Mouse (Mus musculus) limb, embryonic 14.5 days (tissue): ENCODE data around the gene Robo2. TPM values are rescaled to one million over a fixed set of nuclear protein-coding genes. Genes with fewer than 3 reads are reported as not detected.

Experiments used
- ATAC-seq: fragments of 200-750 bp; cut with Nextera tagmentation; 2 replicates; pipeline ENCODE4 v1.8.0; 2017; ENCODE audit warnings: low read depth, moderate number of reproducible peaks, moderate TSS enrichment; ENCODE audit not compliant: low FRiP score
- DNase-seq: peaks from one replicate; pipeline ENCODE4 v3.0.0-alpha.2; 2015; ENCODE audit warnings: low spot score
- H3K27ac ChIP-seq: fragments of 300-500 bp; sonication (generic); replicated peaks from 2 replicates; pipeline ENCODE4 v1.5.1; 2014; ENCODE audit warnings: low read depth, mild to moderate bottlenecking, low read length, moderate library complexity, mixed read lengths
- H3K27me3 ChIP-seq: fragments of 300-500 bp; sonication (generic); 2 replicates; pipeline ENCODE4 v1.6.1; 2014; ENCODE audit warnings: low read length, mixed read lengths; ENCODE audit not compliant: control insufficient read depth, insufficient read depth
- H3K36me3 ChIP-seq: fragments of 300-500 bp; sonication (generic); 2 replicates; pipeline ENCODE4 v1.6.1; 2014; ENCODE audit warnings: mild to moderate bottlenecking, low read length, moderate library complexity, mixed read lengths; ENCODE audit not compliant: control insufficient read depth, insufficient read depth
- H3K4me1 ChIP-seq: fragments of 300-500 bp; sonication (generic); 2 replicates; pipeline ENCODE4 v1.6.1; 2014; ENCODE audit warnings: antibody characterized with exemption, low read length, mixed read lengths; ENCODE audit not compliant: control insufficient read depth, insufficient read depth
- H3K4me2 ChIP-seq: fragments of 300-500 bp; sonication (generic); replicated peaks from 2 replicates; pipeline ENCODE4 v1.6.1; 2014; ENCODE audit warnings: low read depth, mild to moderate bottlenecking, low read length, moderate library complexity; ENCODE audit not compliant: severe bottlenecking
- H3K4me3 ChIP-seq: fragments of 300-500 bp; sonication (generic); replicated peaks from 2 replicates; pipeline ENCODE4 v1.5.1; 2014; ENCODE audit warnings: low read length
- H3K9ac ChIP-seq: fragments of 300-500 bp; sonication (generic); 2 replicates; pipeline ENCODE4 v1.6.1; 2014; ENCODE audit warnings: mild to moderate bottlenecking, low read depth, low read length, moderate library complexity; ENCODE audit not compliant: severe bottlenecking
- H3K9me3 ChIP-seq: fragments of 300-500 bp; sonication (generic); 2 replicates; pipeline ENCODE4 v1.6.1; 2016; ENCODE audit warnings: low read length; ENCODE audit not compliant: control insufficient read depth
- POLR2A ChIP-seq: fragments of 200-500 bp; IDR thresholded peaks from 2 replicates; pipeline ENCODE4 v1.8.0; 2012; ENCODE audit warnings: inconsistent platforms, mild to moderate bottlenecking, moderate library complexity, borderline replicate concordance; ENCODE audit not compliant: insufficient read depth, insufficient read length; ENCODE audit errors: extremely low read depth
- WGBS: fragments of 180-500 bp; shearing (Covaris S2); extraction: QIAGEN DNeasy Blood & Tissue Kit; methylation state at CpG from one replicate; pipeline ENCODE4 v1.1.7; 2014; 5-methylcytosine and 5-hydroxymethylcytosine counted together
- polyA plus RNA-seq, 2 experiments: library from polyadenylated mRNA; depleted of rRNA in 1 of 2; stranded (reverse) in 1 of 2; unstranded in 1 of 2; fragments of >200 nt; fragmentation: Nextera tagmentation in 1 of 2; extraction: Ambion mirVana in 1 of 2; gene quantifications; 2 replicates each; pipeline versions ENCODE4 v1.2.1 to v1.2.3; 2012 to 2014

Gene Robo2
- polyA plus RNA-seq, 2 experiments: 52.6 to 68.8 TPM

DNA sequence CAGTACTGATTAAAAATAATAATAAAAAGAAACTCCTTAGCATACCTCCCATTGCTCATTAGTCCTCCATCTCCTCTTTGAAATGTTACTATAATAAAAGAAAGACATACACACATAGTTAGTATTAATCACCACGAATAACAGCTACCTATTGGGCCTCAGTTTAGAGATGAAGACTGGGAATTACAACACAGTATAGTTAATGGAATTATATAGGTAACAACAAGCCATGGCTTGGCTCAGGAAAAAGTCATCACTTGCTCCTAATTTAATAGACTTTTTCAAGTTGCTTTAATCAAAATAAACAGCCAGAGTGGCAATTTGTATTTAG, 471.4 kb downstream of the Robo2 start:
- Histone ChIP-seq H3K9me3 (no peaks in the 10 kb centered on the region), H3K36me3 (no peaks in the 10 kb centered on the region), H3K27ac (no peak overlapping the region), H3K4me1 (no peaks in the 10 kb centered on the region), H3K4me3 (no peak overlapping the region), H3K9ac (no peak overlapping the region), H3K4me2 (no peak overlapping the region), H3K27me3 (no peaks in the 10 kb centered on the region)
- no peak for DNase-seq
- ATAC-seq: no peak
- WGBS: 55% methylated on average over 1 of the region's 1 CpGs
- no peak for TF ChIP-seq POLR2A

- H3K27me3 ChIP-seq: no peaks in the 10 kb centered on the region
- H3K4me3 ChIP-seq: no peak overlapping the region
- no peak overlapping the region for H3K4me2 ChIP-seq
- H3K9ac ChIP-seq: no peak overlapping the region
- DNase-seq (no peak), ATAC-seq (no peak)
- no peak for TF ChIP-seq POLR2A
- 62% methylated on average over 5 of the region's 5 CpGs for WGBS
- H3K4me1 ChIP-seq: no peaks in the 10 kb centered on the region
- H3K36me3 ChIP-seq: no peaks in the 10 kb centered on the region
- no peaks in the 10 kb centered on the region for H3K9me3 ChIP-seq
- no peak overlapping the region for H3K27ac ChIP-seq
These were observed 472.0 kb downstream of the Robo2 start for GRCm38 (mm10) chr16:73939423-73940210.

GRCm38 (mm10) chr16:73930323-73930722, 481.3 kb downstream of the Robo2 start:
- no peak for ATAC-seq
- H3K9ac ChIP-seq: no peak overlapping the region
- H3K4me3 ChIP-seq: no peak overlapping the region
- no peaks in the 10 kb centered on the region for H3K4me1 ChIP-seq
- no peaks in the 10 kb centered on the region for H3K27me3 ChIP-seq
- WGBS: 91% methylated on average over 4 of the region's 4 CpGs
- no peak for DNase-seq
- no peaks in the 10 kb centered on the region for H3K9me3 ChIP-seq
- H3K36me3 ChIP-seq: peaks cover 9% of the 10 kb centered on the region; the same call in 1 of the 2 replicates
- no peak overlapping the region for H3K4me2 ChIP-seq
- H3K27ac ChIP-seq: no peak overlapping the region
- TF ChIP-seq POLR2A: no peak

GRCm38 (mm10) chr16:73927481-73927880, 484.1 kb downstream of the Robo2 start:
- H3K27me3 ChIP-seq: no peaks in the 10 kb centered on the region
- no peak overlapping the region for H3K9ac ChIP-seq
- no peaks in the 10 kb centered on the region for H3K9me3 ChIP-seq
- no peaks in the 10 kb centered on the region for H3K4me1 ChIP-seq
- 91% methylated on average over 3 of the region's 3 CpGs for WGBS
- no peak overlapping the region for H3K27ac ChIP-seq
- H3K36me3 ChIP-seq: no peaks in the 10 kb centered on the region
- no peak for DNase-seq
- no peak for TF ChIP-seq POLR2A
- no peak for ATAC-seq
- H3K4me2 ChIP-seq: no peak overlapping the region
- no peak overlapping the region for H3K4me3 ChIP-seq

DNA sequence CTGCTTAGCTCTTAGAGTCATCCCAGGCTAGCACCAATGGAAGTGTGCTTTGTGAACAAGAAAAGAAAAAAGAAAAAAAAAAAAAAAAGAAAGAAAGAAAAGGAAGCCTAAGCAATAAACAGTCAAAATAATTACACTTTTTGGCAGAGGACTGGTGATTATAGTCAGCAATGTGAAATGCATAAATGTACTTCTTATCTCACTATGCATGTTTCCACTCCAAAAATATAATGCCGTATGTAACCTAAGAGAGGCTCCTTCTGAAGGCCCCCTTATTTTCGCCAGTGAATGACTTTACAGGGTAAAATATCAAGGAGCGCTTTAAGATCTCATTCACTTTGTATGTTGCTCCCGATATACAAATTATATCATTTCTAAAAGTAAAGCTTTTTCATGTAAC, 496.2 kb downstream of the Robo2 start:
- no peak for TF ChIP-seq POLR2A
- Histone ChIP-seq H3K27me3 (no peaks in the 10 kb centered on the region), H3K4me2 (no peak overlapping the region), H3K4me3 (no peak overlapping the region), H3K4me1 (no peaks in the 10 kb centered on the region), H3K27ac (no peak overlapping the region), H3K9me3 (no peaks in the 10 kb centered on the region), H3K9ac (no peak overlapping the region), H3K36me3 (0 out of 2 replicates have a peak, but pooled peaks cover 3% of the 10 kb centered on the region)
- ATAC-seq: no peak
- no peak for DNase-seq
- WGBS: 94% methylated on average over 4 of the region's 4 CpGs
